Mouse (Mus musculus) stomach, postnatal 0 days (tissue): ENCODE measurements around the gene Adk.

ENCODE experiments used
- CTCF ChIP-seq: IDR thresholded peaks from 2 replicates; pipeline ENCODE4 v1.5.1; 2016; ENCODE audit warnings: antibody characterized with exemption, low read depth, mild to moderate bottlenecking, moderate library complexity
- EP300 ChIP-seq: optimal IDR thresholded peaks from 2 replicates; pipeline ENCODE3; 2016; ENCODE audit warnings: antibody characterized with exemption

- no peak for TF ChIP-seq CTCF
- no peak for TF ChIP-seq EP300
Measured at GRCm38 (mm10) chr14:21367095-21367494, 314.7 kb downstream of the Adk start.
